In the genomic region with DNA sequence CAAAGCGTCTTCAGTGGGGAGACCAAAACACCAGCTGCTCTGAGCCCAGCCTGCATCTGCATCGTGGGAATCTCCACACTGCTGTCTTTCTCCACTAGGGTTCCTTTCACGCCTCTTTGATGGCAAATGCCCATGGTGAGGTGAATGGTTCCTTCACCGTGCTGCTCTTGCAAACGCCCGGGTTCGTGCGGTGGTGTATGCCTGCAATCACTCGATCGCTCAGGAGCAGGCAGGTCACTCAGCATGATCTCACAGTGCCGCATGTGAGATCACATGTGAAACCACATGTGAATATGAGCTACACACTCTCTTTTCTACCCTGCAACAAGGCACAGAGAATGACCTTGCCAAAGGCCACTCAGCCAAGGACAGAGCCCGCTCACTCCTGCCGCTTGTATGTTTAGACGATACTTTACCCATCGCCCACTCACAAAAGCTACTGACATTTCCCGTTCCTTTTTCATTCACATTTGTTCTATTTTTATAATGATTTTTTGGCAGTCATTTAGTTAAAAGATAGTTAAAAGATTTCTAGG, we compare ENCODE assay signal across 23 mouse cellular contexts. TPM values are rescaled to one million over a fixed set of nuclear protein-coding genes. Genes with fewer than 3 reads are reported as not detected.
A peak's percentile ranks its signal among the peaks of the same experiment; 100 is the strongest.
DNase-seq lines count a peak whose midpoint lies in the region; ATAC-seq and TF ChIP-seq lines count a peak whose summit lies in the region.
"Had no signal": no experiment of that assay in that cellular context is flagged by ENCODE, and none has a peak within 500 bp of the region (broad histone marks: within the 10 kb centered on the region; RNA-seq: fewer than 3 reads in every experiment).

No protein-coding gene starts in this region.

- no peak overlapping the region for H3K4me3 ChIP-seq in liver, adult 2 months (ENCODE audit: insufficient read depth, low read depth, low read length)
- H3K4me3 ChIP-seq in liver, embryonic 12.5 days, result no peak overlapping the region
- H3K4me3 ChIP-seq in heart, embryonic 10.5 days, result no peak overlapping the region
- H3K4me3 ChIP-seq: embryonic facial prominence, embryonic 15.5 days; erythroblast, embryonic 14.5 days; forebrain, embryonic 10.5 days; hindbrain, embryonic 12.5 days had no signal

- no peak overlapping the region for H3K4me2 ChIP-seq in liver, embryonic 12.5 days
- H3K4me2 ChIP-seq: embryonic facial prominence, embryonic 15.5 days; hindbrain, embryonic 12.5 days had no signal

- no peak for TF ChIP-seq POLR2A in liver, adult 2 months (IDR thresholded peaks at IDR 0.05; ENCODE audit: extremely low read depth, insufficient read depth, low read length)

- no peaks in the 10 kb centered on the region for H3K9me3 ChIP-seq in liver, embryonic 12.5 days (replicated peaks)
- H3K9me3 ChIP-seq in heart, embryonic 10.5 days, result no peaks in the 10 kb centered on the region
- H3K9me3 ChIP-seq: embryonic facial prominence, embryonic 15.5 days; forebrain, embryonic 10.5 days; G1E; hindbrain, embryonic 12.5 days had no signal

- ATAC-seq in liver, embryonic 12.5 days, result no peak
- ATAC-seq: CD4-positive, CD25-positive, alpha-beta regulatory T cell, adult 4 months; forebrain, embryonic 14.5 days; hindbrain, postnatal 0 days had no signal

- H3K27me3 ChIP-seq in liver, adult 2 months (ENCODE audit: control insufficient read depth, insufficient read depth, low read length), result no peaks in the 10 kb centered on the region
- peaks cover 11% of the 10 kb centered on the region; the same call in 1 of the 2 replicates for H3K27me3 ChIP-seq in liver, embryonic 12.5 days (replicated peaks)
- peaks cover 33% of the 10 kb centered on the region; the same call in 1 of the 2 replicates for H3K27me3 ChIP-seq in heart, embryonic 10.5 days (ENCODE audit: insufficient read depth, poor library complexity, severe bottlenecking)

- H3K27ac ChIP-seq in liver, adult 2 months (replicated peaks; ENCODE audit: insufficient read depth, low read depth, low read length), result no peak overlapping the region
- H3K27ac ChIP-seq in liver, embryonic 12.5 days, result no peak overlapping the region
- H3K27ac ChIP-seq in heart, embryonic 10.5 days, result no peak overlapping the region
- H3K27ac ChIP-seq: embryonic facial prominence, embryonic 15.5 days; forebrain, embryonic 10.5 days; hindbrain, embryonic 12.5 days; hindbrain, postnatal 0 days had no signal

- peaks cover 36% of the 10 kb centered on the region for H3K36me3 ChIP-seq in liver, adult 2 months (ENCODE audit: control insufficient read depth, insufficient read depth, low read length)
- H3K36me3 ChIP-seq in liver, embryonic 12.5 days, result peaks cover 10% of the 10 kb centered on the region; the same call in 1 of the 2 replicates
- H3K36me3 ChIP-seq in heart, embryonic 10.5 days, result no peaks in the 10 kb centered on the region
- H3K36me3 ChIP-seq: embryonic facial prominence, embryonic 15.5 days; forebrain, embryonic 10.5 days; G1E; hindbrain, embryonic 12.5 days had no signal

- 28% methylated on average over 16 of the region's 16 CpGs for WGBS in liver, adult 2 months
- WGBS in liver, embryonic 12.5 days (ENCODE audit: insufficient replicate concordance), result 78% methylated on average over 16 of the region's 16 CpGs
- 77% methylated on average over 16 of the region's 16 CpGs for WGBS in heart, embryonic 10.5 days

- H3K79me2 ChIP-seq in liver, adult 2 months (ENCODE audit: control insufficient read depth, insufficient read depth, low read length), result no peaks in the 10 kb centered on the region

- H3K4me1 ChIP-seq in liver, adult 2 months (ENCODE audit: control insufficient read depth, insufficient read depth, low read length), result peaks cover 1% of the 10 kb centered on the region; the same call in 1 of the 2 replicates
- H3K4me1 ChIP-seq in liver, embryonic 12.5 days, result no peaks in the 10 kb centered on the region
- peaks cover 9% of the 10 kb centered on the region; the same call in 1 of the 2 replicates for H3K4me1 ChIP-seq in heart, embryonic 10.5 days
- H3K4me1 ChIP-seq: embryonic facial prominence, embryonic 15.5 days; hindbrain, embryonic 12.5 days had no signal

- 0 out of 2 replicates have a peak, but pooled peaks have one; percentile 35 for TF ChIP-seq CTCF in liver, adult 2 months (IDR thresholded peaks at IDR 0.05; ENCODE audit: low read depth, low read length)

- peak; percentile 61 to 82 for DNase-seq in adrenal gland, adult (ENCODE audit: inconsistent age in 2 of 2, low spot score in 1 of 2)
- no peak for DNase-seq in adrenal gland, postnatal 4 days (ENCODE audit: low spot score in 2 of 2)
- DNase-seq in liver, adult 2 months (ENCODE audit: extremely low read depth, low read depth, low spot score), result peak; percentile 83
- peak; percentile 60 for DNase-seq in adrenal gland, adult 2 months
- peak; percentile 20 for DNase-seq in adrenal gland, postnatal 25 days
- DNase-seq in heart, embryonic 10.5 days (ENCODE audit: low spot score), result no peak
- no peak for DNase-seq in lung, postnatal 10 days
- DNase-seq: B cell, adult 2 months; cerebellum, adult 18-20 months; cerebellum, postnatal 10 days; gastrocnemius, postnatal 36 days; heart, adult 11 months; heart, postnatal 10 days; heart, postnatal 4 days had no signal

- H3K9ac ChIP-seq in liver, adult 2 months (ENCODE audit: low read depth, low read length), result no peak overlapping the region
- no peak overlapping the region for H3K9ac ChIP-seq in liver, embryonic 12.5 days
- H3K9ac ChIP-seq: embryonic facial prominence, embryonic 15.5 days; hindbrain, embryonic 12.5 days had no signal

RNA-seq across cellular contexts. Expression of a gene that starts 50.6 kb away (rescaled TPM):
- total RNA-seq in adrenal gland, postnatal 4 days (2021), result 10 to 100 TPM; 87.0 to 91.6 TPM
- 16.3 and 17.2 TPM in 2 replicates for total RNA-seq in liver, adult 2 months (2014; rRNA removed)
- 19.1 and 22.0 TPM in 2 replicates for polyA plus RNA-seq in liver, adult 2 months (2012; rRNA removed)
- 41.8 and 45.9 TPM in 2 replicates for polyA plus RNA-seq in liver, embryonic 12.5 days (2016; fragmentation: Nextera tagmentation; extraction: Ambion mirVana)
- 10 to 100 TPM; 43.9 to 55.6 TPM for total RNA-seq in adrenal gland, adult 2 months (2021)
- 46.0 and 67.3 TPM in 2 replicates for polyA plus RNA-seq in adrenal gland, adult 2 months (2012; rRNA removed)
- total RNA-seq in adrenal gland, postnatal 25 days (2021), result 52.2 and 55.5 TPM in 2 replicates
- 58.3 and 72.2 TPM in 2 replicates for polyA plus RNA-seq in heart, embryonic 10.5 days (2016; fragmentation: Nextera tagmentation; extraction: Ambion mirVana)

RNA-seq across cellular contexts. Expression of a gene that starts 51.9 kb away (rescaled TPM):
- total RNA-seq in adrenal gland, postnatal 4 days (2021), result 10 to 100 TPM; 53.1 to 95.2 TPM
- 3,064 and 4,344 TPM in 2 replicates for total RNA-seq in liver, adult 2 months (2014; rRNA removed)
- polyA plus RNA-seq in liver, adult 2 months (2012; rRNA removed), result 3,470 and 3,993 TPM in 2 replicates
- polyA plus RNA-seq in liver, embryonic 12.5 days (2016; fragmentation: Nextera tagmentation; extraction: Ambion mirVana), result 58.9 and 59.9 TPM in 2 replicates
- total RNA-seq in adrenal gland, adult 2 months (2021), result 10 to 100 TPM; 24.4 to 31.6 TPM
- 3.9 and 4.0 TPM in 2 replicates for polyA plus RNA-seq in adrenal gland, adult 2 months (2012; rRNA removed)
- 14.8 and 41.4 TPM in 2 replicates for total RNA-seq in adrenal gland, postnatal 25 days (2021)
- polyA plus RNA-seq in heart, embryonic 10.5 days (2016; fragmentation: Nextera tagmentation; extraction: Ambion mirVana), result 8.9 and 18.2 TPM in 2 replicates
- total RNA-seq: G1E had no signal
- polyA plus RNA-seq: G1E had no signal

Comparison
In these comparisons a context has a peak if more than half of its experiments do, and no peak if none do; other contexts are left out.
1. DNase-seq: peak in adrenal gland, adult (2 of 2), liver, adult 2 months (single experiment), adrenal gland, adult 2 months (single experiment) and adrenal gland, postnatal 25 days (single experiment); none in adrenal gland, postnatal 4 days (0 of 2), heart, embryonic 10.5 days (single experiment) and lung, postnatal 10 days (single experiment).
2. RNA of a gene that starts 51.9 kb away (total RNA-seq): 3,064 to 4,344 TPM in liver, adult 2 months; 53.1 to 95.2 TPM in adrenal gland, postnatal 4 days, 24.4 to 31.6 TPM in adrenal gland, adult 2 months and 14.8 to 41.4 TPM in adrenal gland, postnatal 25 days; every median in the first group is over 10 times any median in the second.